In the genomic region with DNA sequence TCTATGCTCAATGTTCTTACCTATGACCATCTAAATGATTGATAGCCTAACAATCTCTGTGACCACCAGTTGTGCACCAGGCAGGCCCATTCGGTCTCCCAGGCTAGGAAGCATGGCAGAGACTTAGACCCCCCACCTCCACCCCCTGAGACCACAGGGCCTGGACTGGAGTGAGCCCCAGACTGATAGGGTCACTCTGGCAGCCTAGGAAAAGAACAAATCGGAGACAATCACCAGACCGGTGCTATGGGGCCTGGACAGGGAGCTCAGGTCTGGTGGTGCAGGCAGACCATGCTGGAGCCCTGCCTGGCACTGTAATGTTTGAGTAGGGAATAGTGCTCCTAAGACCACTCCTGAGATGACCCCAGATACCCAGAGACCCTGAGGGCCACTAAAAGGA, we compare ENCODE assay signal across 17 mouse cellular contexts.
"Had no signal": no experiment of that assay in that cellular context is flagged by ENCODE, and none has a peak within 500 bp of the region (broad histone marks: within the 10 kb centered on the region; RNA-seq: fewer than 3 reads in every experiment).

No protein-coding gene starts in this region.

- ATAC-seq: liver, postnatal 0 days; lung, postnatal 0 days; midbrain, embryonic 13.5 days; midbrain, embryonic 15.5 days had no signal

- H3K4me3 ChIP-seq: liver, embryonic 13.5 days; liver, embryonic 15.5 days; lung, embryonic 15.5 days; midbrain, embryonic 13.5 days; midbrain, embryonic 15.5 days; neural tube, embryonic 12.5 days had no signal

- H3K27me3 ChIP-seq: liver, embryonic 13.5 days; liver, embryonic 15.5 days; lung, embryonic 15.5 days; midbrain, embryonic 13.5 days; midbrain, embryonic 15.5 days; neural tube, embryonic 12.5 days had no signal

- H3K4me2 ChIP-seq: liver, embryonic 13.5 days; liver, embryonic 15.5 days; lung, embryonic 15.5 days; midbrain, embryonic 11.5 days; midbrain, embryonic 13.5 days; midbrain, embryonic 15.5 days; neural tube, embryonic 12.5 days had no signal

- DNase-seq: liver, embryonic 13.5 days; liver, postnatal 0 days; lung, adult 2 months; lung, postnatal 14 days; lung, postnatal 36 days; right cerebral cortex, postnatal 14 days; thymus, adult 2 months; thymus, postnatal 25 days; thymus, postnatal 4 days had no signal

- H3K4me1 ChIP-seq: liver, embryonic 13.5 days; liver, embryonic 15.5 days; lung, embryonic 15.5 days; neural tube, embryonic 12.5 days had no signal

- H3K9ac ChIP-seq: liver, embryonic 13.5 days; liver, embryonic 15.5 days; liver, postnatal 0 days; lung, embryonic 15.5 days; midbrain, embryonic 13.5 days; midbrain, embryonic 15.5 days; neural tube, embryonic 12.5 days had no signal

- H3K36me3 ChIP-seq: liver, embryonic 13.5 days; liver, embryonic 15.5 days; lung, embryonic 15.5 days; midbrain, embryonic 13.5 days; midbrain, embryonic 15.5 days; neural tube, embryonic 12.5 days had no signal

- H3K27ac ChIP-seq: liver, embryonic 13.5 days; liver, embryonic 15.5 days; lung, embryonic 15.5 days; macrophage; midbrain, embryonic 13.5 days; midbrain, embryonic 15.5 days; neural tube, embryonic 12.5 days had no signal

- H3K9me3 ChIP-seq: liver, embryonic 13.5 days; liver, embryonic 15.5 days; lung, embryonic 15.5 days; midbrain, embryonic 13.5 days; midbrain, embryonic 15.5 days; neural tube, embryonic 12.5 days had no signal
